Mouse (Mus musculus) left cerebral cortex, adult 18-20 months (tissue): ENCODE data around the gene Cntnap2. TPM values are rescaled to one million over a fixed set of nuclear protein-coding genes. Genes with fewer than 3 reads are reported as not detected.

Experiments
- DNase-seq, 2 experiments: peaks; one replicate each; pipeline ENCODE4 v3.0.0; 2021 to 2022; ENCODE audit warnings: low spot score in 2 of 2, mixed read lengths in 1 of 2
- total RNA-seq, 2 experiments: library from RNA; stranded (reverse); gene quantifications; 2 replicates each; pipeline ENCODE4 v1.2.3; 2021

The Cntnap2 gene
- total RNA-seq, 2 experiments from 2014 or later = 109 TPM

GRCm38 (mm10) chr6:47338113-47338512, 2279.0 kb downstream of the Cntnap2 start:
- no peak for DNase-seq

DNA sequence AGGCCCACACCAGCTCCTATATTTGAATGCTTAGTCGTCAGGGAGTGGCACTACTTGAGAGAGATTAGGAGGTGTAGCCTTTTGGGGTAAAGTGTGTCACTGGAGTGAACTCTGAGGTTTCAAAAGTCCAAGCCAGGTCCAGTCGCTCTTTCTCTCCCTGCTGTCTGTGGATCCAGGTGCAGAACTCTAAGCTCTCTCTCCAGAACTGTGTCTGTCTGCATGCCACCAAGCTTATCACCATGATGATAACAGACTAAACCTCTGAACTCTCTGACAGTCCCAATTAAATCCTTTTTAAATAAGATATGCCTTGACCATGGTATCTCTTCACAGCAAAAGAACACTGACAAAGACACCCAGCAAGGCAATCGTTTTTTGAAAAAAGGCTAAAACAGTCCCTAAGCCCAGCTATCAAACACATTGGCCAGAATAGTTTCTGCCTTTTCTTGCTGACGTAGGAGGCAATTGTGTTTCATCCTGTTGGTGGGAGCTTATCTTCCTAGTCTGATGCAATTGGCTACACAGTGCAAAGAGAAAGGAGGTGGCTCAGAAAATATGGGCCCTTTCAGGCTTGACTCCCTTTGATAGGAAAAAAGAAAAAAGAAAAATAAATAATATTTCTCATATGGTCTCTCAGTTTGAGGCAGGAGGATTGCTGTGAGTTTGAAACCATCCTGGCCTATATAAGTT, 2281.8 kb downstream of the Cntnap2 start:
- DNase-seq = no peak

DNA sequence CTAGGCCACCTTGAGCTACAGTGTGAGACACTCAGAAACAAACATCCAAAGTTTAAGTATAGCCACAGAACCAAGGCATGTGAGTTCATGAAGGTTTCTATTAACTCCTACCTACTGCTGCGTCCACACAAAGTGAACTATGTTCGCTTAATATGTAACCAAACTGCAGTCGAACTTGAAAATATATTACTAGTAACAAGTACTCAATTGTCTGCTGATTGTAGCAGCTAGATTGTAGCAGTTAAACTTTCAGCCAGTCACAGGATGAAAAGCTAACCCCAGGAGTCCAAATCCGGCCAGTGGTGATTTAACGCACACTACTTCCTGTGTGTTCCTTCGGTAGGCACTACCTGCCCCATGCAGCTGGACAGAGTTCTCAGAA, 2282.3 kb downstream of the Cntnap2 start:
- DNase-seq = no peak

GRCm38 (mm10) chr6:47343245-47343644, 2284.1 kb downstream of the Cntnap2 start:
- no peak for DNase-seq

DNA sequence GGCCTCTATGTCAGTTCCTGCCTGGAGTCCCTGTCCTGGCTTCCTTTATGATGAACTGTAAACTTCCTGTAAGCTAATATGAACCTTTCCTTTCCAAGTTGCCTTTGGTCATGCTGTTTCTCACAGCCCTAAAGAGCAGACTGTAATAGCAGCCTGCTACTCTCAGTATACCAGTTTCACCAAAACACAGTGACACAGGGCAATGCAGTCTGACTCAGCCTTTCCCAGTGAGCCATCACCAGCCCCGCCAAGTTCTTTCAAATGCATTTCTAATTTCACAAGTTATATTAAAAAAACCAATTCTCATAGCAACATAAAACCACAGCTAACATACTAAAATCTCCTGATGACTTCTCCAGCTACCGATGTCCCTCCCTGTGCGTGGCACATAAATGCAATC, 2285.5 kb downstream of the Cntnap2 start:
- no peak for DNase-seq

DNA sequence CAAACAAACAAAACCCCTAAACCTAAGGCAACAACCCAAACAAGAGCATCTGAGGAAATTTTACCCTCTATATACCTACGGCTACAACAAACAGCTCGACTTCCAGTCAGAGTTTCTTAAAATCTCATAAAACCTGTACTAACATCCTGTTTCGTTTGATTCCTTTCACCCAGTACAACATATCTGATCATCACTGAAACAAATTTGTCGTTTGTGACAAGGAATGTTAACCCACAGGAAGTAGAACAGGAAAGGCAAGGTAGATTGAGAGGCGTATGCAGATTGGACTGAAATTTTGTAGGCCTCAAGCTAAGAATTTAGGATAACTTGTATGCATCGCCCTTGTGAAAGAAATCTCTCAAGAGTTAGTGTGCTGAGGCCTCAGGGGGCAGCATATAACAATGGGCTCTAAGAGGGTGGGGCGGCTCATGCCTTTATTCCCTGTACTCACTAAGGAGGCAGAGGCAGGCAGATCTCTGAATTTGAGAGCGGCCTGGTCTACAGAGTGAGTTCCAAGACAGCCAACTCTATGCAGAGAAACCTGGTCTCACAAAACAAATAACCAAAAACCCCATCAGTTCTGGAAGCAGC, 2291.0 kb downstream of the Cntnap2 start:
- DNase-seq = no peak
